Comparison of ENCODE assay signal across 7 mouse cellular contexts in the genomic region with DNA sequence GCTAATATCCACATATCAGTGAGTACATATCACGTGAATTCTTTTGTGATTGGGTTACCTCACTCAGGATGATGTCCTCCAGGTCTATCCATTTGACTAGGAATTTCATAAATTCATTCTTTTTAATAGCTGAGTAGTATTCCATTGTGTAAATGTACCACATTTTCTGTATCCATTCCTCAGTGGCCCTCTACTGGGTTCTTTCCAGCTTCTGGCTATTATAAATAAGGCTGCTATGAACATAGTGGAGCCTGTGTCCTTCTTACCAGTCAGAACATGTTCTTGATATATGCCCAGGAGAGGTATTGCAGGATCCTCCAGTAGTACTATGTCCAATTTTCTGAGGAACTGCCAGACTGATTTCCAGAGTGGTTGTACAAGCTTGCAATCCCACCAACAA.
DNase-seq lines count a peak whose midpoint lies in the region; ATAC-seq and TF ChIP-seq lines count a peak whose summit lies in the region.
"Not testable (repeated sequence)": the region's sequence is repeated elsewhere in the genome, so short reads cannot be mapped to it uniquely, and the experiment has no call there.

No protein-coding gene starts in this region.

- H3K4me1 ChIP-seq in forebrain, postnatal 0 days (ENCODE audit: insufficient read depth); midbrain, embryonic 11.5 days (ENCODE audit: control insufficient read depth, insufficient read depth, low read length); neural tube, embryonic 11.5 days (ENCODE audit: control insufficient read depth, insufficient read depth, low read length): not testable (repeated sequence)

- H3K27ac ChIP-seq in forebrain, postnatal 0 days (ENCODE audit: low read depth, low read length); midbrain, embryonic 11.5 days (ENCODE audit: low read depth, low read length); neural tube, embryonic 11.5 days (ENCODE audit: low read depth, low read length): not testable (repeated sequence)

- not testable (repeated sequence) for H3K36me3 ChIP-seq in forebrain, postnatal 0 days (ENCODE audit: insufficient read depth); midbrain, embryonic 11.5 days (ENCODE audit: control insufficient read depth, insufficient read depth, low read length); neural tube, embryonic 11.5 days (ENCODE audit: control insufficient read depth, insufficient read depth, low read length)

- H3K4me3 ChIP-seq in forebrain, postnatal 0 days (ENCODE audit: low read depth, low read length); midbrain, embryonic 11.5 days (ENCODE audit: low read depth, low read length); neural tube, embryonic 11.5 days (ENCODE audit: low read depth, low read length): not testable (repeated sequence)

- TF ChIP-seq CTCF in forebrain, postnatal 0 days (IDR thresholded peaks at IDR 0.05; ENCODE audit: low read depth): not testable (repeated sequence)

- not testable (repeated sequence) for H3K4me2 ChIP-seq in forebrain, postnatal 0 days (ENCODE audit: low read depth); midbrain, embryonic 11.5 days; neural tube, embryonic 11.5 days (ENCODE audit: low read depth)

- H3K27me3 ChIP-seq in forebrain, postnatal 0 days (ENCODE audit: insufficient read depth, low read length); midbrain, embryonic 11.5 days (ENCODE audit: control insufficient read depth, insufficient read depth, low read length); neural tube, embryonic 11.5 days (ENCODE audit: control insufficient read depth, insufficient read depth, low read length): not testable (repeated sequence)

- peak; percentile 95 for DNase-seq in Muller cell, postnatal 12 days (ENCODE audit: inconsistent ontology term)
- DNase-seq in embryo, embryonic 10.5 days (ENCODE audit: low spot score): peak; percentile 7
- peak; percentile 18 for DNase-seq in forebrain, postnatal 0 days
- peak; percentile 94 for DNase-seq in midbrain, embryonic 11.5 days (ENCODE audit: low spot score, missing footprints)
- peak; percentile 66 for DNase-seq in neural tube, embryonic 11.5 days (ENCODE audit: low spot score)
- DNase-seq in retina, postnatal 1 day: peak; percentile 4
- DNase-seq in thymus, postnatal 0 days (ENCODE audit: low spot score): peak; percentile 31

- H3K9me3 ChIP-seq in forebrain, postnatal 0 days (ENCODE audit: low read length); midbrain, embryonic 11.5 days (ENCODE audit: control insufficient read depth, low read length); neural tube, embryonic 11.5 days (ENCODE audit: control insufficient read depth, low read length): not testable (repeated sequence)

- not testable (repeated sequence) for ATAC-seq in forebrain, postnatal 0 days; midbrain, embryonic 11.5 days (ENCODE audit: low FRiP score); neural tube, embryonic 11.5 days (ENCODE audit: insufficient read depth, low FRiP score, low TSS enrichment)

- not testable (repeated sequence) for H3K9ac ChIP-seq in forebrain, postnatal 0 days; midbrain, embryonic 11.5 days (ENCODE audit: low read length); neural tube, embryonic 11.5 days (ENCODE audit: low read length)

- 80% methylated on average over 1 of the region's 1 CpGs for WGBS in forebrain, postnatal 0 days
- 76% methylated on average over 1 of the region's 1 CpGs for WGBS in midbrain, embryonic 11.5 days
- 81% methylated on average over 1 of the region's 1 CpGs for WGBS in neural tube, embryonic 11.5 days

Comparison
In these comparisons a context has a peak if more than half of its experiments do, and no peak if none do; other contexts are left out.
1. DNase-seq: peak in every context shown above with its lines; median percentile 95 in Muller cell, postnatal 12 days; 94 in midbrain, embryonic 11.5 days; 66 in neural tube, embryonic 11.5 days; 31 in thymus, postnatal 0 days; 18 in forebrain, postnatal 0 days; 7 in embryo, embryonic 10.5 days; 4 in retina, postnatal 1 day.